Mouse (Mus musculus): Measurements from ENCODE around the gene Eogt. TPM values are rescaled to one million over a fixed set of nuclear protein-coding genes. Genes with fewer than 3 reads are reported as not detected.

Gene Eogt
- total RNA-seq, 2 experiments from 2014 or later = 17.1 to 22.5 TPM

GRCm38 (mm10) chr6:97104264-97104852 is 44.6 kb downstream of the Eogt start:
- no peak for DNase-seq

GRCm38 (mm10) chr6:97101958-97102702 is 46.9 kb downstream of the Eogt start:
- no peak for DNase-seq

GRCm38 (mm10) chr6:97101190-97101957 is 47.6 kb downstream of the Eogt start:
- no peak for DNase-seq

- DNase-seq = no peak
Observed at GRCm38 (mm10) chr6:97082336-97082735, 66.6 kb downstream of the Eogt start.

- DNase-seq = no peak
Observed at GRCm38 (mm10) chr6:97080016-97080415, 69.0 kb downstream of the Eogt start.

- no peak for DNase-seq
Observed at GRCm38 (mm10) chr6:97060074-97060681, 88.8 kb downstream of the Eogt start, which contains the start of gene Fam19a4. TSS of gene Fam19a4 (minus strand) at chr6:97060413.

Other genes starting within 250 kb of the Eogt start
- under 1 TPM; 0.15 to 0.18 TPM for gene Fam19a4, start 88.8 kb downstream of the Eogt start, total RNA-seq (2021)
- gene Tmf1, start 29.9 kb upstream of the Eogt start, total RNA-seq (2021) = 10 to 100 TPM; 51.4 to 52.3 TPM
- gene Uba3, start 56.5 kb upstream of the Eogt start, total RNA-seq (2021) = 10 to 100 TPM; 72.2 to 78.4 TPM
- gene Arl6ip5, start 61.5 kb upstream of the Eogt start, total RNA-seq (2021) = 100 to 1,000 TPM; 183 to 191 TPM
- not detected for gene Lmod3, start 103.6 kb upstream of the Eogt start, total RNA-seq (2021)

Data from layer of hippocampus, postnatal 36 days (tissue).